Mouse (Mus musculus) intestine, postnatal 0 days (tissue): ENCODE measurements around the gene Shbg. TPM values are rescaled to one million over a fixed set of nuclear protein-coding genes. Genes with fewer than 3 reads are reported as not detected.

Source experiments
- ATAC-seq: fragments of 200-750 bp; cut with Nextera tagmentation; 2 replicates; pipeline ENCODE4 v1.8.0; 2017; ENCODE audit warnings: mild to moderate bottlenecking, moderate TSS enrichment, moderate library complexity
- H3K27ac ChIP-seq: fragments of 300-500 bp; sonication (generic); 2 replicates; pipeline ENCODE4 v1.5.1; 2014; ENCODE audit warnings: mild to moderate bottlenecking, low read depth, low read length, moderate library complexity
- H3K27me3 ChIP-seq: fragments of 300-500 bp; sonication (generic); replicated peaks from 2 replicates; pipeline ENCODE4 v1.6.1; 2014; ENCODE audit warnings: low read length, mixed read lengths; ENCODE audit not compliant: control insufficient read depth, insufficient read depth
- H3K36me3 ChIP-seq: fragments of 300-500 bp; sonication (generic); 2 replicates; pipeline ENCODE4 v1.6.1; 2014; ENCODE audit warnings: mild to moderate bottlenecking, moderate library complexity; ENCODE audit not compliant: control insufficient read depth, insufficient read depth
- H3K4me1 ChIP-seq: fragments of 300-500 bp; sonication (generic); replicated peaks from 2 replicates; pipeline ENCODE4 v1.6.1; 2014; ENCODE audit warnings: antibody characterized with exemption, low read length, mixed read lengths; ENCODE audit not compliant: control insufficient read depth, insufficient read depth
- H3K4me2 ChIP-seq: fragments of 300-500 bp; sonication (generic); replicated peaks from 2 replicates; pipeline ENCODE4 v1.6.1; 2014; ENCODE audit warnings: low read depth, mild to moderate bottlenecking, moderate library complexity
- H3K4me3 ChIP-seq: fragments of 300-500 bp; sonication (generic); 2 replicates; pipeline ENCODE4 v1.5.1; 2014; ENCODE audit warnings: low read depth, low read length
- H3K9ac ChIP-seq: fragments of 300-500 bp; sonication (generic); 2 replicates; pipeline ENCODE4 v1.6.1; 2014; ENCODE audit warnings: mild to moderate bottlenecking, low read depth, low read length
- H3K9me3 ChIP-seq: fragments of 300-500 bp; sonication (generic); 2 replicates; pipeline ENCODE4 v1.6.1; 2016; ENCODE audit warnings: mixed run types; ENCODE audit not compliant: control insufficient read depth
- CTCF ChIP-seq: sonication (generic); IDR thresholded peaks from 2 replicates; pipeline ENCODE4 v1.5.1; 2016; ENCODE audit warnings: low read depth, mild to moderate bottlenecking, control low read depth, antibody characterized with exemption, moderate library complexity
- WGBS: fragments of 180-500 bp; shearing (Covaris S2); extraction: QIAGEN DNeasy Blood & Tissue Kit; methylation state at CpG from one replicate; pipeline ENCODE4 v1.1.7; 2014; 5-methylcytosine and 5-hydroxymethylcytosine counted together
- polyA plus RNA-seq: library from polyadenylated mRNA; unstranded; fragments of >200 nt; fragmentation: Nextera tagmentation; extraction: Ambion mirVana; gene quantifications from 2 replicates; pipeline ENCODE4 v1.2.1, GENCODE M21; 2015

Gene Shbg
- polyA plus RNA-seq, 1 experiment from 2014 or later, result not detected

GRCm38 (mm10) chr11:69656065-69656455 is 38.4 kb upstream of the Shbg start:
- WGBS, result 66% methylated on average over 5 of the region's 5 CpGs
- ATAC-seq, result no peak
- no peaks in the 10 kb centered on the region for H3K27me3 ChIP-seq
- H3K4me1 ChIP-seq, result no peaks in the 10 kb centered on the region
- no peaks in the 10 kb centered on the region for H3K9me3 ChIP-seq
- no peak overlapping the region for H3K4me2 ChIP-seq
- H3K27ac ChIP-seq, result no peak overlapping the region
- H3K36me3 ChIP-seq, result peaks cover 60% of the 10 kb centered on the region
- H3K9ac ChIP-seq, result no peak overlapping the region
- H3K4me3 ChIP-seq, result no peak overlapping the region
- no peak for TF ChIP-seq CTCF

GRCm38 (mm10) chr11:69655264-69656064 is 37.8 kb upstream of the Shbg start, which contains the start of gene Sox15:
TSS of gene Sox15 (plus strand) at chr11:69655314.
- Histone ChIP-seq H3K27ac (no peak within 1 kb of the TSS; the same call in 1 of the 2 replicates), H3K9me3 (no peaks in the 10 kb centered on the region), H3K4me3 (no peak within 1 kb of the TSS), H3K4me1 (no peaks in the 10 kb centered on the region), H3K36me3 (peaks cover 66% of the 10 kb centered on the region), H3K4me2 (no peak within 1 kb of the TSS), H3K9ac (no peak within 1 kb of the TSS), H3K27me3 (no peaks in the 10 kb centered on the region)
- TF ChIP-seq CTCF, result peak; percentile 87
- ATAC-seq, result peak; percentile 53; the same call in 1 of the 2 replicates
- WGBS, result 27% methylated on average over 34 of the region's 34 CpGs

- Histone ChIP-seq H3K4me2 (no peak overlapping the region), H3K4me1 (no peaks in the 10 kb centered on the region), H3K4me3 (no peak overlapping the region), H3K9me3 (no peaks in the 10 kb centered on the region), H3K27ac (no peak overlapping the region; the same call in 1 of the 2 replicates), H3K36me3 (peaks cover 73% of the 10 kb centered on the region), H3K9ac (no peak overlapping the region), H3K27me3 (no peaks in the 10 kb centered on the region)
- no peak for TF ChIP-seq CTCF
- no peak for ATAC-seq
- 42% methylated on average over 9 of the region's 9 CpGs for WGBS
Observed at GRCm38 (mm10) chr11:69654760-69655159, 37.1 kb upstream of the Shbg start.

- no peaks in the 10 kb centered on the region for H3K27me3 ChIP-seq
- no peaks in the 10 kb centered on the region for H3K9me3 ChIP-seq
- H3K4me2 ChIP-seq, result no peak overlapping the region
- H3K4me3 ChIP-seq, result no peak overlapping the region
- H3K4me1 ChIP-seq, result no peaks in the 10 kb centered on the region
- H3K9ac ChIP-seq, result no peak overlapping the region
- no peak for TF ChIP-seq CTCF
- ATAC-seq, result no peak
- WGBS, result 65% methylated on average over 5 of the region's 5 CpGs
- peaks cover 74% of the 10 kb centered on the region for H3K36me3 ChIP-seq
- no peak overlapping the region for H3K27ac ChIP-seq
Observed at GRCm38 (mm10) chr11:69653399-69653798, 35.7 kb upstream of the Shbg start.

- Histone ChIP-seq H3K27ac (no peak overlapping the region), H3K4me3 (no peak overlapping the region), H3K36me3 (peaks cover 87% of the 10 kb centered on the region), H3K27me3 (no peaks in the 10 kb centered on the region), H3K4me2 (no peak overlapping the region), H3K4me1 (no peaks in the 10 kb centered on the region), H3K9me3 (no peaks in the 10 kb centered on the region), H3K9ac (no peak overlapping the region)
- no peak for TF ChIP-seq CTCF
- ATAC-seq, result no peak
- 88% methylated on average over 5 of the region's 5 CpGs for WGBS
Observed at GRCm38 (mm10) chr11:69645860-69646259, 28.2 kb upstream of the Shbg start.

- H3K27me3 ChIP-seq, result no peaks in the 10 kb centered on the region
- peaks cover 6% of the 10 kb centered on the region; the same call in 1 of the 2 replicates for H3K36me3 ChIP-seq
- 0 out of 2 replicates have a peak overlapping the region, but pooled peaks have one; percentile 7 for H3K9ac ChIP-seq
- TF ChIP-seq CTCF, result no peak
- no peak overlapping the region for H3K27ac ChIP-seq
- peak overlapping the region; percentile 13; the same call in 1 of the 2 replicates for H3K4me2 ChIP-seq
- H3K4me1 ChIP-seq, result peaks cover 5% of the 10 kb centered on the region; the same call in 1 of the 2 replicates
- no peak for ATAC-seq
- no peak overlapping the region for H3K4me3 ChIP-seq
- WGBS, result 50% methylated on average over 3 of the region's 3 CpGs
- no peaks in the 10 kb centered on the region for H3K9me3 ChIP-seq
Observed at GRCm38 (mm10) chr11:69635471-69635870, 17.8 kb upstream of the Shbg start.
